In genomic region chr7:89678719-89679118, GRCm38 (mm10) we compare ENCODE assay signal across 20 mouse cellular contexts. TPM values are rescaled to one million over a fixed set of nuclear protein-coding genes. Genes with fewer than 3 reads are reported as not detected.
A peak's percentile ranks its signal among the peaks of the same experiment; 100 is the strongest.
DNase-seq lines count a peak whose midpoint lies in the region; ATAC-seq and TF ChIP-seq lines count a peak whose summit lies in the region.
"Had no signal": no experiment of that assay in that cellular context is flagged by ENCODE, and none has a peak within 500 bp of the region (broad histone marks: within the 10 kb centered on the region; RNA-seq: fewer than 3 reads in every experiment).

No protein-coding gene starts in this region.

- H3K4me1 ChIP-seq in forebrain, embryonic 13.5 days, result peaks cover 11% of the 10 kb centered on the region; the same call in 1 of the 2 replicates
- H3K4me1 ChIP-seq in forebrain, postnatal 0 days (ENCODE audit: insufficient read depth), result 0 out of 2 replicates have a peak, but pooled peaks cover 7% of the 10 kb centered on the region
- peaks cover 17% of the 10 kb centered on the region for H3K4me1 ChIP-seq in limb, embryonic 13.5 days
- peaks cover 14% of the 10 kb centered on the region for H3K4me1 ChIP-seq in limb, embryonic 10.5 days
- peaks cover 8% of the 10 kb centered on the region for H3K4me1 ChIP-seq in embryonic fibroblast, embryonic 13.5 days (ENCODE audit: control insufficient read depth, insufficient read depth, low read length)
- H3K4me1 ChIP-seq: hindbrain, embryonic 15.5 days; neural tube, embryonic 15.5 days had no signal

- WGBS in forebrain, embryonic 13.5 days, result 91% methylated on average over 5 of the region's 5 CpGs
- 90% methylated on average over 5 of the region's 5 CpGs for WGBS in forebrain, postnatal 0 days
- WGBS in limb, embryonic 13.5 days, result 82% methylated on average over 5 of the region's 5 CpGs
- 96% methylated on average over 5 of the region's 5 CpGs for WGBS in limb, embryonic 10.5 days

- no peak overlapping the region for H3K4me3 ChIP-seq in forebrain, embryonic 13.5 days
- H3K4me3 ChIP-seq in forebrain, postnatal 0 days (ENCODE audit: low read depth, low read length), result no peak overlapping the region
- no peak overlapping the region for H3K4me3 ChIP-seq in limb, embryonic 13.5 days
- no peak overlapping the region for H3K4me3 ChIP-seq in limb, embryonic 10.5 days
- H3K4me3 ChIP-seq in embryonic fibroblast, embryonic 13.5 days (ENCODE audit: insufficient read depth, low read length), result no peak overlapping the region
- H3K4me3 ChIP-seq: hindbrain, embryonic 15.5 days; midbrain, embryonic 10.5 days; neural tube, embryonic 15.5 days had no signal

- no peak overlapping the region for H3K4me2 ChIP-seq in forebrain, embryonic 13.5 days
- H3K4me2 ChIP-seq in forebrain, postnatal 0 days (ENCODE audit: low read depth), result no peak overlapping the region
- no peak overlapping the region for H3K4me2 ChIP-seq in limb, embryonic 13.5 days (replicated peaks)
- H3K4me2 ChIP-seq: hindbrain, embryonic 15.5 days; neural tube, embryonic 15.5 days had no signal

- 0 out of 2 replicates have a peak, but pooled peaks have one; percentile 14 for ATAC-seq in forebrain, embryonic 13.5 days
- ATAC-seq in forebrain, postnatal 0 days, result no peak
- ATAC-seq in limb, embryonic 13.5 days (ENCODE audit: low FRiP score, low read depth), result 0 out of 2 replicates have a peak, but pooled peaks have one; percentile 40
- ATAC-seq: activated CD4-positive, CD25-positive, alpha-beta regulatory T cell, adult 4 months; intestine, embryonic 16.5 days; Patski had no signal

- TF ChIP-seq POLR2A in embryonic fibroblast, embryonic 13.5 days (IDR thresholded peaks at IDR 0.05; ENCODE audit: low read depth, low read length), result no peak

- no peak for DNase-seq in forebrain, postnatal 0 days
- DNase-seq in limb, embryonic 10.5 days (ENCODE audit: low spot score), result no peak
- DNase-seq in kidney, adult 8-10 months, result no peak
- DNase-seq in urinary bladder, postnatal 25 days (ENCODE audit: low spot score), result no peak
- DNase-seq: adrenal gland, postnatal 14 days; cerebellum, adult 2 months; heart, adult 18-20 months; kidney, postnatal 10 days; lung, postnatal 14 days; right cerebral cortex, postnatal 4 days; thymus, postnatal 14 days had no signal

- no peak for TF ChIP-seq CTCF in forebrain, postnatal 0 days (IDR thresholded peaks at IDR 0.05; ENCODE audit: low read depth)
- no peak for TF ChIP-seq CTCF in embryonic fibroblast, embryonic 13.5 days (IDR thresholded peaks at IDR 0.05; ENCODE audit: borderline replicate concordance, insufficient read depth, low read length)

- no peak overlapping the region for H3K9ac ChIP-seq in forebrain, embryonic 13.5 days
- no peak overlapping the region for H3K9ac ChIP-seq in forebrain, postnatal 0 days
- no peak overlapping the region for H3K9ac ChIP-seq in limb, embryonic 13.5 days
- H3K9ac ChIP-seq: hindbrain, embryonic 15.5 days; neural tube, embryonic 15.5 days had no signal

- no peaks in the 10 kb centered on the region for H3K27me3 ChIP-seq in forebrain, embryonic 13.5 days
- H3K27me3 ChIP-seq in forebrain, postnatal 0 days (ENCODE audit: insufficient read depth, low read length), result no peaks in the 10 kb centered on the region
- no peaks in the 10 kb centered on the region for H3K27me3 ChIP-seq in limb, embryonic 13.5 days
- no peaks in the 10 kb centered on the region for H3K27me3 ChIP-seq in limb, embryonic 10.5 days (ENCODE audit: low read depth, poor library complexity, severe bottlenecking)
- H3K27me3 ChIP-seq: hindbrain, embryonic 15.5 days; neural tube, embryonic 15.5 days; Patski had no signal

- no peak overlapping the region; the same call in 1 of the 2 replicates for H3K27ac ChIP-seq in forebrain, embryonic 13.5 days
- H3K27ac ChIP-seq in forebrain, postnatal 0 days (ENCODE audit: low read depth, low read length), result no peak overlapping the region
- no peak overlapping the region for H3K27ac ChIP-seq in limb, embryonic 13.5 days
- H3K27ac ChIP-seq in limb, embryonic 10.5 days, result no peak overlapping the region
- H3K27ac ChIP-seq in embryonic fibroblast, embryonic 13.5 days (ENCODE audit: insufficient read depth, low read length), result peak overlapping the region; percentile 83
- H3K27ac ChIP-seq: hindbrain, embryonic 15.5 days; midbrain, embryonic 10.5 days; neural tube, embryonic 15.5 days had no signal

- H3K36me3 ChIP-seq in forebrain, embryonic 13.5 days (ENCODE audit: poor library complexity, severe bottlenecking), result no peaks in the 10 kb centered on the region
- no peaks in the 10 kb centered on the region for H3K36me3 ChIP-seq in forebrain, postnatal 0 days (ENCODE audit: insufficient read depth)
- H3K36me3 ChIP-seq in limb, embryonic 13.5 days, result no peaks in the 10 kb centered on the region
- no peaks in the 10 kb centered on the region for H3K36me3 ChIP-seq in limb, embryonic 10.5 days
- H3K36me3 ChIP-seq: hindbrain, embryonic 15.5 days; midbrain, embryonic 10.5 days; neural tube, embryonic 15.5 days had no signal

- H3K9me3 ChIP-seq in forebrain, embryonic 13.5 days (replicated peaks), result no peaks in the 10 kb centered on the region
- no peaks in the 10 kb centered on the region for H3K9me3 ChIP-seq in forebrain, postnatal 0 days (ENCODE audit: low read length)
- no peaks in the 10 kb centered on the region for H3K9me3 ChIP-seq in limb, embryonic 13.5 days
- no peaks in the 10 kb centered on the region for H3K9me3 ChIP-seq in limb, embryonic 10.5 days (replicated peaks)
- H3K9me3 ChIP-seq: hindbrain, embryonic 15.5 days; midbrain, embryonic 10.5 days; neural tube, embryonic 15.5 days had no signal

RNA-seq across cellular contexts. Expression of gene Me3, which starts 46.5 kb away (rescaled TPM):
- 1.5 and 1.6 TPM in 2 replicates for polyA plus RNA-seq in forebrain, embryonic 13.5 days (2015; fragmentation: Nextera tagmentation; extraction: Ambion mirVana)
- total RNA-seq in forebrain, postnatal 0 days (2014; rRNA removed), result 11.8 and 15.6 TPM in 2 replicates
- polyA plus RNA-seq in forebrain, postnatal 0 days (2015; fragmentation: Nextera tagmentation; extraction: Ambion mirVana), result 14.7 and 15.1 TPM in 2 replicates
- 1.1 and 1.5 TPM in 2 replicates for polyA plus RNA-seq in limb, embryonic 13.5 days (2015; fragmentation: Nextera tagmentation; extraction: Ambion mirVana)
- 0.06 and 0.08 TPM in 2 replicates for polyA plus RNA-seq in limb, embryonic 10.5 days (2016; fragmentation: Nextera tagmentation; extraction: Ambion mirVana)
- 4.3 and 4.7 TPM in 2 replicates for polyA plus RNA-seq in embryonic fibroblast, embryonic 13.5 days (2011; ENCODE audit: insufficient read length, low read depth, missing spikeins)
